Comparison of ENCODE assay signal across 11 mouse cellular contexts in the genomic region with DNA sequence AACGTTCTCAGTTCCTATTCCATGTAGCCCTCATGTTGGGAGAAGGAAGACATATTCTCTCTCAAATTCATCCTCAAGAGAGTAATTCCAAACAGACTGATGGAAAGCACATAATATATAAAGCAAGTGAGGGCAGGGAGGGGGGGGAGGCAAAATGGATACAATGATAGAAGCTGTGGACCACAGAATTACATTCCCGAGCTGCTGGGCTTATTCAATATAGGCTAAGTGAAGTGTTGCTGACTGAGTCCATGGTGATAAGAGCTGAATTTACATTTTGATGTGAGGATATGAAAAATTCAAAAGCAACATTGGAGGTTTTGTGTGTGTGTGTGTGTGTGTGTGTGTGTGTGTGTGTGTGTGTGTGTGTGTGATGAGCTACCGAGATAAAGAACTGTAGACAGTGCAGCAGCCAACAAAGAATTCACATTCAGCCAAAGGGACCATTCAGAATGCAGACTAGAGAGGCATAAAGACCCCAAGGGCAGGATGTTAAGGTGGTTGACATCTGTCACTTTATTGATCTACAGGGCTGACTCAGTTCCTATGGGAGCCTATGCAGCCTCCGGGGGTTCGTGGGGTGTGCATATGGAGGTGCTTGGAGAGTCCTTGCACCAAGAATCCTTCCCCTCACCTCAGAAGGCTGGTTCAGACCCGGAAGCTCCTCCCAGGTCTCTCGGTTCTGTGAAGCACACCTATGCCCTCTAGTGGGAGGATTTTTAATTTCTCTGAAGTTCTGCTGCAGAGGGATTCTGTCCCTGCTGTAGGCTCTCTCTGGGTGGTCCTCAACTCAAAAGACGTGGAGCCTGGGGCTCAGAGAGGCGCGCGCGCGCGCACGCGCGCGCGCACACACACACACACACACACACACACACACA. TPM values are rescaled to one million over a fixed set of nuclear protein-coding genes. Genes with fewer than 3 reads are reported as not detected.
A peak's percentile ranks its signal among the peaks of the same experiment; 100 is the strongest.
DNase-seq lines count a peak whose midpoint lies in the region; ATAC-seq and TF ChIP-seq lines count a peak whose summit lies in the region.
"Not testable (repeated sequence)": the region's sequence is repeated elsewhere in the genome, so short reads cannot be mapped to it uniquely, and the experiment has no call there.
"Had no signal": no experiment of that assay in that cellular context is flagged by ENCODE, and none has a peak within 500 bp of the region (broad histone marks: within the 10 kb centered on the region; RNA-seq: fewer than 3 reads in every experiment).

No protein-coding gene starts in this region.

- WGBS in forebrain, embryonic 16.5 days: 19% methylated on average over 13 of the region's 19 CpGs
- WGBS in hindbrain, embryonic 14.5 days: 16% methylated on average over 17 of the region's 19 CpGs
- 21% methylated on average over 17 of the region's 19 CpGs for WGBS in kidney, embryonic 15.5 days
- 15% methylated on average over 17 of the region's 19 CpGs for whole genome bisulfite sequencing in lung, embryonic 15.5 days
- WGBS in midbrain, postnatal 0 days: 17% methylated on average over 15 of the region's 19 CpGs
- 20% methylated on average over 17 of the region's 19 CpGs for WGBS in stomach, embryonic 15.5 days

- not testable (repeated sequence) for H3K27ac ChIP-seq in forebrain, embryonic 16.5 days (ENCODE audit: low read length); hindbrain, embryonic 14.5 days; kidney, embryonic 15.5 days; lung, embryonic 15.5 days; midbrain, postnatal 0 days (ENCODE audit: low read depth, low read length); stomach, embryonic 15.5 days

- TF ChIP-seq CTCF in midbrain, postnatal 0 days (IDR thresholded peaks at IDR 0.05): 0 out of 2 replicates have a peak, but pooled peaks have one; percentile 12

- DNase-seq in cerebellum, postnatal 14 days: peak; percentile 4 to 20
- DNase-seq in hindbrain, embryonic 14.5 days (ENCODE audit: low spot score); midbrain, postnatal 0 days (ENCODE audit: low spot score): not testable (repeated sequence)

- not testable (repeated sequence) for H3K4me2 ChIP-seq in forebrain, embryonic 16.5 days (ENCODE audit: low read length); hindbrain, embryonic 14.5 days (replicated peaks); kidney, embryonic 15.5 days; lung, embryonic 15.5 days; midbrain, postnatal 0 days (ENCODE audit: low read depth, low read length, poor library complexity, severe bottlenecking); stomach, embryonic 15.5 days

- not testable (repeated sequence) for H3K27me3 ChIP-seq in forebrain, embryonic 16.5 days (replicated peaks; ENCODE audit: control insufficient read depth, insufficient read depth, low read length); hindbrain, embryonic 14.5 days (ENCODE audit: control insufficient read depth, insufficient read depth, low read length); kidney, embryonic 15.5 days; lung, embryonic 15.5 days; midbrain, postnatal 0 days (ENCODE audit: insufficient read depth, low read length); stomach, embryonic 15.5 days (replicated peaks)

- H3K9ac ChIP-seq in forebrain, embryonic 16.5 days (replicated peaks; ENCODE audit: low read depth, low read length); hindbrain, embryonic 14.5 days; kidney, embryonic 15.5 days; lung, embryonic 15.5 days; midbrain, postnatal 0 days (replicated peaks; ENCODE audit: low read length, poor library complexity, severe bottlenecking); stomach, embryonic 15.5 days: not testable (repeated sequence)

- H3K4me3 ChIP-seq in forebrain, embryonic 16.5 days (replicated peaks; ENCODE audit: low read length); hindbrain, embryonic 14.5 days (replicated peaks; ENCODE audit: low read length); kidney, embryonic 15.5 days (replicated peaks); lung, embryonic 15.5 days; midbrain, postnatal 0 days (ENCODE audit: low read depth, low read length); stomach, embryonic 15.5 days (replicated peaks): not testable (repeated sequence)

- H3K4me1 ChIP-seq in forebrain, embryonic 16.5 days (replicated peaks; ENCODE audit: control insufficient read depth, insufficient read depth, low read length); hindbrain, embryonic 14.5 days (replicated peaks; ENCODE audit: control insufficient read depth, insufficient read depth, low read length); kidney, embryonic 15.5 days; lung, embryonic 15.5 days; midbrain, postnatal 0 days (ENCODE audit: insufficient read depth, low read length); stomach, embryonic 15.5 days: not testable (repeated sequence)

- not testable (repeated sequence) for H3K36me3 ChIP-seq in forebrain, embryonic 16.5 days (ENCODE audit: control insufficient read depth, insufficient read depth); hindbrain, embryonic 14.5 days (replicated peaks; ENCODE audit: control insufficient read depth, insufficient read depth); kidney, embryonic 15.5 days; lung, embryonic 15.5 days; midbrain, postnatal 0 days (ENCODE audit: insufficient read depth, low read length); stomach, embryonic 15.5 days

- not testable (repeated sequence) for H3K9me3 ChIP-seq in forebrain, embryonic 16.5 days (ENCODE audit: control insufficient read depth, low read length); hindbrain, embryonic 14.5 days (ENCODE audit: control insufficient read depth, low read length); kidney, embryonic 15.5 days (replicated peaks); lung, embryonic 15.5 days; midbrain, postnatal 0 days (ENCODE audit: low read length); stomach, embryonic 15.5 days

- ATAC-seq in forebrain, embryonic 16.5 days: peak; percentile 91
- ATAC-seq in hindbrain, embryonic 14.5 days (ENCODE audit: low FRiP score): peak; percentile 71; the same call in 1 of the 2 replicates
- ATAC-seq in kidney, embryonic 15.5 days (replicated peaks; ENCODE audit: low FRiP score): peak; percentile 69
- ATAC-seq in lung, embryonic 15.5 days (ENCODE audit: borderline replicate concordance, extremely low read depth, low FRiP score, low TSS enrichment): peak; percentile 78
- ATAC-seq in midbrain, postnatal 0 days (ENCODE audit: low FRiP score): peak; percentile 80
- peak; percentile 63; the same call in 1 of the 2 replicates for ATAC-seq in stomach, embryonic 15.5 days (ENCODE audit: insufficient read depth, low FRiP score, low read depth)

RNA-seq across cellular contexts. Expression of a gene that starts 11.8 kb away (rescaled TPM):
- polyA plus RNA-seq in forebrain, embryonic 16.5 days (2015; fragmentation: Nextera tagmentation; extraction: Ambion mirVana): not detected in 2 replicates
- polyA plus RNA-seq in hindbrain, embryonic 14.5 days (2014; fragmentation: Nextera tagmentation; extraction: Ambion mirVana): 0.21 and 0.60 TPM in 2 replicates
- 0.22 TPM in 1 of 2 replicates, not detected in the other for polyA plus RNA-seq in kidney, embryonic 15.5 days (2015; fragmentation: Nextera tagmentation; extraction: Ambion mirVana)
- not detected in 2 replicates for polyA plus RNA-seq in lung, embryonic 15.5 days (2015; fragmentation: Nextera tagmentation; extraction: Ambion mirVana)
- 0.11 TPM in 1 of 2 replicates, not detected in the other for total RNA-seq in midbrain, postnatal 0 days (2014; rRNA removed)
- polyA plus RNA-seq in midbrain, postnatal 0 days (2015; fragmentation: Nextera tagmentation; extraction: Ambion mirVana): 0.33 and 0.37 TPM in 2 replicates
- polyA plus RNA-seq in stomach, embryonic 15.5 days (2015; fragmentation: Nextera tagmentation; extraction: Ambion mirVana): 1.8 and 5.8 TPM in 2 replicates
- total RNA-seq: gastrocnemius, adult 2 months; liver, adult 2 months had no signal
- polyA plus RNA-seq: heart, embryonic 11.5 days; liver, adult 2 months; macrophage had no signal

RNA-seq across cellular contexts. Expression of a gene that starts 39.0 kb away (rescaled TPM):
- 6.5 and 7.0 TPM in 2 replicates for polyA plus RNA-seq in forebrain, embryonic 16.5 days (2015; fragmentation: Nextera tagmentation; extraction: Ambion mirVana)
- polyA plus RNA-seq in hindbrain, embryonic 14.5 days (2014; fragmentation: Nextera tagmentation; extraction: Ambion mirVana): 11.8 and 11.9 TPM in 2 replicates
- 17.2 and 18.7 TPM in 2 replicates for polyA plus RNA-seq in kidney, embryonic 15.5 days (2015; fragmentation: Nextera tagmentation; extraction: Ambion mirVana)
- 28.4 and 29.8 TPM in 2 replicates for polyA plus RNA-seq in lung, embryonic 15.5 days (2015; fragmentation: Nextera tagmentation; extraction: Ambion mirVana)
- total RNA-seq in midbrain, postnatal 0 days (2014; rRNA removed): 20.1 and 20.5 TPM in 2 replicates
- polyA plus RNA-seq in midbrain, postnatal 0 days (2015; fragmentation: Nextera tagmentation; extraction: Ambion mirVana): 9.0 and 9.5 TPM in 2 replicates
- 20.4 and 21.8 TPM in 2 replicates for polyA plus RNA-seq in stomach, embryonic 15.5 days (2015; fragmentation: Nextera tagmentation; extraction: Ambion mirVana)
